Mouse (Mus musculus): Measurements from ENCODE around the gene Npas3.

Npas3 gene

DNA sequence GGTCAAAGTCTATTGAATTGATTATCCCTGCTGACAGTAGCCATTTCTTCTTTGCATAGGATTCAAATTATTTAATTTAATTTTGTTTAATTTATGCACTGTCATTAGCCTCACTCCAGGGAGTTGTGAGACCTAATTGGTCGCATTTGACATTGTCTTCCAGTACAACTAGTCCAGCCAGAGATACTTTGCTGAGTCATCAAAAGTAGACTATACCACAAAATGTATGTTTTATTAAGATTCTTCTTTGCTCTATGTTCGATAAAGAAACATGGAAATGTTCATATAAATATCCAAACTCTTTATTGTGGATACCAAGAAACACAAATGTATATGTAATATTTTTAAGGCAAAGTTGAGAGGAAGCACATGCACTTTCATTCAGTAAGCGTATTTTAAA is 446.8 kb downstream of the Npas3 start:
- no peak for DNase-seq (ENCODE audit: low spot score)

DNA sequence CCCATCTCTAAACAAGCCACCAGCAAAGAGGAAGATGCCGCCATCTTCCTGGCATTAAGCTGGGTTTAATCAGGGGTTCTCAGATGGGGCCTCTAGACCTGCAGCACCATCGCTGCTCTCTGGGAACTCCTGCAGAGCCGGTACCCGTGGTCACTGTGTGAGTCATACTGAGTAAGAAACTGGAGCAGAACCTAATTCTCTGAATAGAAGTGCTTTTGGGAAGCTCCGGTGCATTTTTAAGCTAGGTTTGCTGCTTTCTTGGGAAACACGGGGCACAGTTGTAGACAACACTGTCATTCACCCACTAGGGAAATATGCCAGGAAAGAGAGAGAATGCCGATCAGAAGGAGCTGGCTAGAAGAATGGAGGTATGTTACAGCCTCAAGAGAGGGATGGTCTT is 449.2 kb downstream of the Npas3 start:
- no peak for DNase-seq (ENCODE audit: low spot score)

DNA sequence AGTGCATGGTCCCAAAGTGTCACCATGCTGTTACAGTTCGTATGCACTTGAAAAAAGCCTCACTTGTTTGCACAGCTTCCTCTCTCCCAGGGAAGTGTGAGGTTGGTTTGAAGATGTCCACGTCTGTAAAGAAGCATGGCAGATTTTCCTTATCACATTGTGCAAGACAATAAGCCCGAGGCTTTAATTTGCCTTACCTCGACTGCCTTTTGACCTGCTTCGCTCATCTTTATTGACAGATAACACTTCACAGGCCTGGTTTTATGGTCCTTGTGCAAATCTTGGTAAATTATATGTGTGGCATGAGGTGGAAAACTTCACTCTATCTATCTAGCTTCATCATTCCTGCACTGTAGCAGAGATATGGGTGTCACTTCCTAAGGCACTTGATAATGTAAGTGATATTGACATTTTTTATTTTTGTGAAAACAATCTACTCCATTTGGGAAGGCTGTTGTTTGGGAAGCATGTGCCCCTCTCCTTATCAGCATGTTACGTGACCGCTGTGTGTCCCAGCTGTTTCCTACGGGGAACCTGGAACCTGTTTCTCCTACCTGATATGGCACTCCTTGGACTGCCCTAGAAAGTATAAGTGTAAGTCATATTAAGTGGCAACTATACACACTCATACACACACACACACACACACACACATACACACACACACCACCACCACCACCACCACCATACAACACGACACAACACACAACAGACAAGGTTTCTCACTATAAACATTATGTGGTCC is 450.2 kb downstream of the Npas3 start:
- DNase-seq (ENCODE audit: low spot score), result no peak

DNA sequence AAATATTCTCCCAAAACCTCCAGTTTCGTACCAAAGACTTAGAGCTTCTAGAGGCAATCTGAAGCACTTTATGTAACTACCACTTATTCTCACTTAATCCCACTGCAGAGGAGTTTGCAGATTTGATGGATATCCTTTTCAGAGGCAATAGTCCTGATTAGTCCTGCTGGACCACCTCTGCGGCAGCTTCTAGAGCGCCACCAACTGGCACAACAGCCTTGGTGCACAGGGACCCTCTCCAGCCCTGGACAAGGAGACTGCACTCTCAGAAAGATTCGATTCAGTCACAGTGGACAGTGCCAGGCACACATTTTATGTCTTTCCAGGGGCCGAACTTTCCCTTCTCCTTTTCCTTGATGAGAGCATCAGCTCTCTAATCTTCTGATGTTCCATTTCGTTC is 471.4 kb downstream of the Npas3 start:
- no peak for DNase-seq (ENCODE audit: low spot score)

DNA sequence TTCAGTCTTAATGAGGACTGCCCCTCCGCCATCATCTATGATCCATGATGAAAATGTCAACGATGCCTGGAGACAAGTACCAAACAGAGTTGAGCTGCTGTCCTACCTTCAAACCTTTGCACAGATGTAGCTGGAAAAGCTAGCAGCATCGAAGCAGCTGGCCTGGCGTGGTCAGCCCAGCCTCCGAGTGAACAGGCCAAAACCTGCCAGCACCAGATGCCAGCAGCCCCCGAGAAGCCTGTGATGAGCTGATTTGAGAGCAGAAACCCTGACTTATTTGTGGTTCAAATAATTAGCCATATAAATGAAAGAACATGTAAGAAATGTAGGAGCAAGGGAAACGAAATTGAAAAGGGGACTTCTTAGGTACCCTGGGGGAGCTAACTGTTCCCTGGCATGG is 473.7 kb downstream of the Npas3 start:
- no peak for DNase-seq (ENCODE audit: low spot score)

DNA sequence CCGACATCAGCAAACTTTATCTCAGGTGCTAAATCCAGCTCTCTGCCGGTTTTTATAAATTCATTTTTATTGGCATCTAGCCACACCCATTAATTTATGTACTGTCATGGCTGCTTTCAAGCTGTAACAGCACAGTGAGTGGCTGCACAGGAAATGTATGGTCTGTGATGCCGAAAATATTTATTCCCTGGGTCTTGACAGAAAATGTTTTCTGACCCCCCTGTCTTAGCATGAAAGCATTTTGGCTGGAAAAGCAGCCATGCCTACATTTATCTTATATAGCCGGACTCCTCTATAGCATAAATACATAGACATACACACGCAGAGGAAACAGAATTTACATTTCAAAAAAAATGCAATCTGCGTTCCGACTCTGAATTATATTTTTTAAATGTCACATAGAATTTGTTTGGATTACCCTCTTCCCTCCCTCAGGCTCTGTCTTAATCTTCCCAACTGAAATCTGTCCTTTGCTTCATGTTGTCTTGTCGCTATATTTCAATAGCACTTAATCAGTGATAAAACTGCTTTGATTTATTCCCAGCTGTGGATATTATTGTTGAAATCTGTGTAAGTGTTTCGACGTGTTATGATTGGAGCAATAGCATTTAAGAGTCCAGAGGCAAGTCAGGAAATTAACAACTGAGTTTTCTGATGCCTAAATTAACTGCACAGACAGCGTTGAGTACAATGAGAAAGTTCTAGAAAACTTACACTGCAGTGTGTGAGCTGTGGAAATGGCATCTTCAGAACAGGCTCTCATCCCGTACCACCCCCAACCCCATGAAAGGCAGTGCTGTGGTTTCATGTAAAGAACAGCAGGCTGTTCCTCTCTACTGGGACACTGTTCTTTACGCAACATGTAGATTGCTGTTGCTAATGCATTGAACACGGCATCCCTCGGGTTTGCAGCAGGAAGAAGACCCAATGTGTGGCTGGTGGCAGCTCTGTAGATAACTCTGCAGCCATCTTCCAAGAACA is 474.5 kb downstream of the Npas3 start:
- DNase-seq (ENCODE audit: low spot score), result no peak

DNA sequence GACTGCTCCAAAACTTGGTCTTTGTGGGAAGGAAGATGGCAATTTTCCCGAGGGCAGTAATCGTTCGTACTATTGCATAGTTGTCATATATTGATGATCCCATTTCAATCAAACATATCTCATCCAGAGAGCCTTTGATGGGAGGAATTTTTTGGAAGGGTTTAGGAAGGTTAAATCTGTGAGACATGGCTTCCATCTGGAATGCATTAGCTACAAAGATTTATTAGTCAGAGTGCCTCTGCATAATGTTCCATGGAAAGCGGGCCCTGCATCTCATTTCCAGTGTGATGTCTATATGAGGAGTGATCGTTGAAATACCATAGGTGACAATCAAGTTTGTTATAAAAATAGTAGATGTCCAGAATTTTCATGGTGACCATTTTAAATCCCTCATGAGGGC is 480.8 kb downstream of the Npas3 start:
- DNase-seq (ENCODE audit: low spot score), result no peak

DNA sequence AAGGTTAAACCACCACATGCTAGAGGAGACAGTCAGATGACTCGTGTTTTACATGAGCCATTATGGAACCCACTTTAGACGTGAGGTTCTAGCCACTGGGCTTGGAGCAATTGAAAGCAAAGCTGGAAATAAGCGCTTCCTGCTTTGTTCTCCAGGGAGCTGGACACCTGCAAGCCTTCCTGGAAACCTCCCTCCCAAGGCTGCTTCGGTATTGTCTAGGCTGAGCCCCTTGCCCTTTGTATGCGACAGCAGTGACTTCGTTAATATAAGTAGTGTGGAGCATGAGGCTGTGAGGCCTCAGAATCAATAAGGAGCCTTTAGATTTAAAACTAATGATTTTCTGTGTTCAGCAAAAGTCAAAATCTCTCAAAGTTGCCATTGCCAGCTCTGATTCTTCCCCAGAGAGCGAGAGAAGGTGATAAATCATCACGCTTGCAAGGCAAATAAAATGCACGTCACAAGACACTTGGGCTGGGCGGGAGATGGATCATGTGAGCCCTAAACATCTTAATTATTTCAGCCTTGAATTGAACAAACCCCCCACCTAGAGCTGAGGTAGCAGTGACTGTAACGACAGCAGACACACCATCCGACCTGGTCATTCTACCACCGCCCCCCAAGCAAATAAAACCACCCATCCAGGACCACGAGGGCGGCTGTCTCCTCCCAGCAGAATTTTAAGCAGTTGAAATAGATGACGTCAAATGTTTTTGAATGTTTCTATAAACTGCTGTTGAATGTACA is 490.2 kb downstream of the Npas3 start:
- DNase-seq (ENCODE audit: low spot score), result no peak

DNA sequence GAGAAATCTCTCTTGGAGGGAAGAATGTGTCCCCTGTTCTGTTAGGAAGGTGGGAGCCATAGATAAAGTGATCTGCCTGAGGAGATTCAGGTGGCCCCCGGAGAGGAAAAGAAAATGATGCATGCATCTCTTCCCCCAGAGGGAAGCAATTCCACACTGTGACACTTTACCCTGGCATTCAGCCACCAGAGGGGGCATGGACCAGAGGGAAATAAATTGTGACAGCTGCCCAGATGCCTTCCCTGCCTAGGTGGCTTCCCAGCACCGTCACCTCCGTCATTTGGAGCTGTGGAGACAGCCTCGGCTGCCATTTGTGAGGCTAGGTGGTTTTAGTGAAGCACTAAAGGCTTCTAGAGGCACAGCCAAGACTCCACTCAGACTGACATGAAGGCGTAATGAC is 498.2 kb downstream of the Npas3 start:
- no peak for DNase-seq (ENCODE audit: low spot score)

DNA sequence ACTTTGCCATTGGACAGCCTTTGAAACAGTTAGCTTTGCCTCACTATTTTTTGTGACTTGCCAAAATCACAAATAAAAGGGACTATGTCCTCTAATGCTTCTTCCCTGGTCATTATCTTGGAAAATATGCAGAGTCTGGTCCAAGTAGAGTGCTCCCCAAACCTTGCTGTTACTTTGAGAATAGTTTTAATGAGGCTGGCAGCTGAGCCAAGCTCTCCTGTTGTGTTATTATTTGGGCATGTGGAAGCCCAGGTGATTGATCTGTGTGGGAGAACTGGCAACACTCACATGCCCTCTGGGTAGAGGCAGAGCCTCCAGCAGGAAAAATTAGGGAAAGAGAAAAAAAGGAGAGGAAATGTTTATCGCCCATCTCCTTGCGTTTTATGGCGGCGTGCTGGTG is 500.9 kb downstream of the Npas3 start:
- no peak for DNase-seq (ENCODE audit: low spot score)

DNA sequence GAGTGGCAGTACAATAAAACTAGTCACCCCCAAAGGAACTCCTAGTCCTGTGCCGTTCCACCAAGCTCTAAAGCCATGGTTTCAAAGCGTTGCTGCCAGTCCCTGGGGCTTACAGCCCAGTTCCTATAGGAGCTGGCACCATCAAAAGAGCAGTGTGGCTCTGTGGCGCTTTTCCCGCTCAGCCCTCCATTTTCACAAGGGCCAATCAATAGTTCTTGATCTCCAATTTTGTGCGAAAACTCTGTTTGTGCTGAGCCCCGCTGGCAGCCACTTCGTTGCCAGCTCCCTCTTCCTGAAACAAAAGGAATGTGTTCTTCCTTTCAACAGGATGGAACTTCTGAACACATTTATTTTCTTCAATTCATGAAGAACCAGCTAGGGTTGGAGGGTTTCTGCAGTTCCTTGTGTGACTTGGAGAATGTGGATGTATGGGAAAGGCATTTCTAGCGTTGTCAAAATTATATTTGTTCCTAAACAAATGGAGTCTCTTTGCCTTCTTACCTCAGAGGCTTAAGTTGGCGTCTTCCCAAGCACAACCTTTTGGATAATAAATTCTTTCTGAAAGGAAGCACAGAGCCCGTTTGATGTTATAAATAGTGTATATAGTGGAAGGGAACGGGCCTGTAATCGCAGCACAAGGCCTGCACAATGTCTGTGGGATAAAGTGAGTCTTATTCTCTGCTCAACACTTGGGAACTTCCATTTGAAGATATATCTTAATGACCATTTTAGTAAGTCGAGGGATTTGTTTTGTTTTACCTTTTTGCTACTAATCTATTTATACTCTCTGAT is 504.0 kb downstream of the Npas3 start:
- DNase-seq (ENCODE audit: low spot score), result no peak

DNA sequence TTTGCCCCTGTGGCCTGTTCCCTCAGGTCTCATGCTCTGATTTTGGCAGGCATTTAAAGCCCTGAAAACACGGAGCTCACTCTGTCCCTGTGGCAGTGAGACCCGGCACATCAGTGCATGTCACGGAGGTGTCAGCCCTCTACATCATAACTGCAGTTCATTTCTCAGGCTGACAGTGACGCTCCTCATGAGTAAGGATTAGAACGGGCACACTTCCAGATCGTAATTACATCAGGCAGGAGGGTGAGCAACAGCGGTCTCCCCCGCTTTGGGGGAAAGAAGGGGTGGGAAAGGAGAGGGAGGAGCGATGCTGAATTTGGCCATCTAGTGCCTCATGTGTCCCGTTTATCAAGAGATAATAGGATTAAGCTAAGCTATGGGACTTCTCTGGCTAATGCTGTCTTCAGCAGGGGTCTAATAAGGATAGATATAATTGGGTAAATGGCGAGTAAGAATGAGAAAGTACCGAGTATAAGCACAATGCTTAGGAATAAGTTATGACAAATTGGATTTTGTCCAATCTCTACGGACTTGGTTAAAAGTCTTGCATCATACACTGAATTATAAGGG is 505.0 kb downstream of the Npas3 start:
- DNase-seq (ENCODE audit: low spot score), result no peak

DNA sequence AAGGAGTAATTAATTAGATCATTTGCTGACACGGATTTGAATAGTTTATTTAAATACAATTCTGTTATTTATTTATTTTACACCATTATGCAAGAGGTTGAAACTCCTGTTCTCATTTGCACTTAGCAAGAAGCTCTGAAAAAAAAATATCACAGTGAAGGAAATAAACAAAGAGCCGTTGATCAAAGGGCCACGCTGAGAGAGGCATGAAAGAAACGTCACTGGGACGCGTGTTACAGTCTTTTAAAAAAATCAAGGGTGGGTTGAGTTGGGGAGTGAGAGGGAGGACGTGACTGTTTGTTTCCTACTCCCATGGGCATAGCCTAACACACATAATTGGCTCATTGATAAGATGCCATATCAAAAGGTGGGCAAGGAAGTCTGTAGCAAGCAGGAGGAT is 505.8 kb downstream of the Npas3 start:
- no peak for DNase-seq (ENCODE audit: low spot score)

DNA sequence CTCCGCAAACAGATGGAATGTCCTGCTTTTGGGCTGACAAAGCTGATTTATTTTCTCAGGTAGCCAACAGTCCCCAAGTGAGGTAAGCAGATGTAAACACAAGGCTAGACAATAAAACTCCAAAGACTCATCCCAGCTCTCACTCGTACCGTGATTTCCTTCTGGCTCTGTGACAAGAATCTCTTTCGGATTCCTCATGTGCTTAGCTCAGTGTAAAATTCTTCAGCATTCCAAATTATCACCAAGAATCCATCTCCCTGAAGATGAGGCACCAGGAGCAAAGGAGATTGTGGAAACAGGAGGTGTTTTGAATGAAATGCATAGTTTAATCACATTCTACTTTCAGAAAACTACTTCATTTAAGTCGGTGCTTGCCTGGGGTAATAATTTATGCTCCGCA is 509.2 kb downstream of the Npas3 start:
- no peak for DNase-seq (ENCODE audit: low spot score)

DNA sequence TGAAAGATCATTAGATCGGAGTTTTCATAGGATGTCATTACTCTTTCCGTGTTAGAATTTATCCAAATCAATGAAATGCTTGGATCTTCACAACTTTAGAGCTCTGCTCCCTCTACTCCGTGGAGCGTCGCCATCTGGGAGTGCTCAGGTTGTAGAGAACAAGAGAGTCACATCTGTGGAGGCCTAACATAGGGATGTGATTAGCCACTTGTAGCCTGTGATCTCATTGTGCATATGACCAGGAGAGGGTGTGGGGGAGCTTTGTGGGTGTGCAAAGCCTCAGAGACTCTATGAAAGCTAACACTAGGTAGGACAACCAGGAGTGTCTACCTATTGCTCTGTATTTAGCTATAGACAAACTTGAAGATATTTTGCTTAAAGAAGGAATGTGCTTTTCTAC is 509.9 kb downstream of the Npas3 start:
- DNase-seq (ENCODE audit: low spot score), result no peak

DNA sequence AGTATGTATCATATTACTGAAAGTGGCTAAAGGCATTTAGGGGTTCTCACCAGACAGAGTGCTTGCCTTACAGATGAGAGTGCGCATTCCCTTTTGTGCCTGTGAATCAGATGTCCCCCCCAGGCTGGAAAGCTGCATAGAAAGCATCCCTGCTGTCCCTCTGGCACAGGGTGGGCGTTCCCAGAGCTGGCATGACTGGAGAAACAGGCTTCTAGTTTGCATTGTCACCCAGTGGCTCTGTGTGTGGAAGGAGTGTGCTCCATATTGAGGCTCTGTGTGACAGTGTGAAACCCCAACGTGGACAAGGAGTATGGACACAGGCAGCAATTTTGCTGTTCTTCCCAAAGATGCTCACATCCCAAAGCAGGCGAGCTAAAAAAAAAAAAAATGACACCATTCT is 515.7 kb downstream of the Npas3 start:
- DNase-seq (ENCODE audit: low spot score), result no peak

DNA sequence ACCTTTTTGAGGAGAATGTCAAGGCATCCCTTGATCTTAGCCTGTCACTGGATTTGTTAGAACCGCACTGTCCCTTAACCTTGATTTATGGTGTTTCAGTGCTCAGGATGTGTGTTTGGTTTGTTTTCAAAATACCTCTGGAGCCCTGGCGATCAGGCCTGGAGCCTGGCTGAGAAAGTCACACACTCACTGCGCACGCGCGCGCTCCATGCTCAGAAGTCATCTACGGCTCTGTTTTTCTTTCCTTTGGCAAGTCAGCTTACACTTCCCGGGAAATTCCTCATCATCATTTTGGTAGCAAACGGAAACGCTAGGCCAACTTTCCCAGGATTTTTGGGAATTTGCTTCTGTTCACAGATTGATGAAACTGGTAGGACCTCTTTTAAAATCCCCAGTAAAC is 519.9 kb downstream of the Npas3 start:
- DNase-seq (ENCODE audit: low spot score), result peak; percentile 27

DNA sequence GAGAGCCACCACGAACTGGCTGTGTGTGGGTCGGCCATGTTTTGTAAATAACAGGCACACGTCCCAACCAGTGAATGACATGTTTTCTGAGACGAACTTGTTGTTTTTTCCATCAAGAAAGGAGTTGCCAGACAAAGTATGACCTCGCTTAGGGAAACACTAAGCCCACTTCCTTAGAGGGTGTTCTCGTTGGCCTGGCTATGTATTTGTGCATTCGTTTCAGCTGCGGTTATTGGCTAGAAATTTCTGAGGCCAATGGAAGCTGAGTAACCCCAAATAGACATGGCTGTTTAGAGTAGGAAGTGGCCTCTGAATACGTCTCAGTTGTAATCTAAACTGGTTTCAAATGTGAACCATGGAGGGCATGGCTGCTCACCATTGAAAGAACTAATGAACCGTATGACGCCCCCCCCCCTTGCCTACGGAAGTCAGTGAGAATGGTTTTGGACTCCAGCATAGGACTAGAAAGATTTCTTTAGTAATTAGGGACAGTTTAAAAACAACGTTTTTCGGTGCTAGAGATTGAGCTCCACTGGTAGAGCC is 523.0 kb downstream of the Npas3 start:
- DNase-seq (ENCODE audit: low spot score), result no peak

DNA sequence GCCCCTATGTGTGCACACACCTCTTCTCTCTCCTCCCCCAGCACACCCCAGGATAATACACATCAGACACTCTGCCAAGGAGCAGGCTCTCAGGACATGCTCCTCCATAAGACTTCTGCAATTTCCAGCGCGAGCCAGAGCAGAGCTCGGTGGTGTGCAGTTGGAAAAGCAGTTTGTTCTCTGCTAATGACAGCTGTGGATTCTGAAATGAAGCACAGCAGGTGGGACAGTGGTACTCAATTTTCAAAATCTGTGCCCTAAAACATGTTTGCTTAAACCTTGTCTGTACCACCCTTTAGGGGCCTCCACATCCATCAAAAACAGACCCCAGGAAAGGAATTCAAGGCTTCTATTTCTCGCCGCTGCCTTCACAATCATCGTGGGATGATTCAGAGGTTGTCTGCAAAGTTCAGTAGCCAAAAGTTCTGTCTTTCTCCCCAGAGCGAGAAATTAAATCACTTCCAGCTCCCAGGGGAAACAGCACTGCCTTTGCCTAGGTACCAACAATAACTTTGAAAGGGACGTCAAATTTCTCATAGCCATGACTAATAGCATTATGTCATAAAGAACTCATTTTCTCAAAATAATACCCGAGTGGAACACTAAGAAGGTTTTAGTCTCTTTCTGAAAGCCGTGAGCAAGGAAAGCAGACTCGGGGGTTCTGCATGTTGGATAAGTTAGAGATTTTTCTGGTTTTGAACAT is 533.5 kb downstream of the Npas3 start:
- DNase-seq (ENCODE audit: low spot score), result no peak

DNA sequence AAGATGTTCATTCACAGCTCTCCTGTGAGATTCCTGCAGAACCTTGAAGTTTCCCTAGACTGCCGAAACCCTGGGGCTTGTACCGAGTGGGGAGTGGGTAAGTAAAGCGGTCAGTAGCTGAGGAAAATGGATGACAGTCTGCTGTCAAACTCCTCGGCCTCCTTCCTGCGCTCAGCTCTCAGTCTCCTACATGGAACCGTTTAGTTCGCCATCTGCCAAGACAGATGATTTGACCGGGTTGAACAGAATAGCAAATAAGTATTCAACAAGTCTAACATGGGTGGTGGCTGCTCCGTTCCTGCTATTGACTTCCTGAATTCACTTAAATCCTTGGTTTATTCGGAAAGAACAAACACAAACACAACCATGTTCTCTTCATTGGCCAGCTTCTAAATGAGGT is 541.0 kb downstream of the Npas3 start:
- DNase-seq (ENCODE audit: low spot score), result no peak

Measured in testis, postnatal 14 days (tissue).